Mouse (Mus musculus) thymus, postnatal 10 days (tissue): ENCODE results near the gene Runx2.

Experiments used
- DNase-seq, 2 experiments: peaks; one replicate each; pipeline ENCODE4 v3.0.0; 2021; ENCODE audit warnings: low spot score in 2 of 2

Gene Runx2

GRCm38 (mm10) chr17:44592067-44592736, 222.4 kb downstream of the Runx2 start:
- DNase-seq = no peak

- DNase-seq = no peak
These were observed 226.1 kb downstream of the Runx2 start for GRCm38 (mm10) chr17:44588470-44588869.

- DNase-seq = no peak
These were observed 226.6 kb downstream of the Runx2 start for GRCm38 (mm10) chr17:44588020-44588419.

- no peak for DNase-seq
These were observed 228.4 kb downstream of the Runx2 start for GRCm38 (mm10) chr17:44586196-44586595.

- DNase-seq = no peak
These were observed 229.8 kb downstream of the Runx2 start for GRCm38 (mm10) chr17:44584781-44585180.

- DNase-seq = no peak
These were observed 236.8 kb downstream of the Runx2 start for GRCm38 (mm10) chr17:44577791-44578190.

GRCm38 (mm10) chr17:44570899-44571298, 243.7 kb downstream of the Runx2 start:
- no peak for DNase-seq

- no peak for DNase-seq
These were observed 245.5 kb downstream of the Runx2 start for GRCm38 (mm10) chr17:44569020-44569621.

GRCm38 (mm10) chr17:44566992-44567391, 247.6 kb downstream of the Runx2 start:
- DNase-seq = no peak

- DNase-seq = no peak
These were observed 248.6 kb downstream of the Runx2 start for GRCm38 (mm10) chr17:44565884-44566515.

- DNase-seq = no peak
These were observed 249.2 kb downstream of the Runx2 start for GRCm38 (mm10) chr17:44565311-44565831.

GRCm38 (mm10) chr17:44564611-44565198, 249.9 kb downstream of the Runx2 start:
- no peak for DNase-seq

- DNase-seq = no peak
These were observed 254.6 kb downstream of the Runx2 start for GRCm38 (mm10) chr17:44560016-44560415.

- DNase-seq = no peak
These were observed 257.1 kb downstream of the Runx2 start for GRCm38 (mm10) chr17:44557199-44558111.

GRCm38 (mm10) chr17:44554941-44555340, 259.7 kb downstream of the Runx2 start:
- no peak for DNase-seq

GRCm38 (mm10) chr17:44549551-44549950, 265.0 kb downstream of the Runx2 start:
- DNase-seq = no peak

- no peak for DNase-seq
These were observed 266.7 kb downstream of the Runx2 start for GRCm38 (mm10) chr17:44547922-44548321.

- no peak for DNase-seq
These were observed 267.8 kb downstream of the Runx2 start for GRCm38 (mm10) chr17:44546801-44547200.

- DNase-seq = no peak
These were observed 269.3 kb downstream of the Runx2 start for GRCm38 (mm10) chr17:44545141-44545813.

- DNase-seq = no peak
These were observed 271.9 kb downstream of the Runx2 start for GRCm38 (mm10) chr17:44542706-44543105.

- no peak for DNase-seq
These were observed 273.9 kb downstream of the Runx2 start for GRCm38 (mm10) chr17:44540699-44541098.
